Mouse (Mus musculus): ENCODE data around the gene Plxna3. TPM values are rescaled to one million over a fixed set of nuclear protein-coding genes. Genes with fewer than 3 reads are reported as not detected.

Plxna3 gene
- 48.6 and 51.8 TPM in 2 replicates for polyA plus RNA-seq (2016; fragmentation: Nextera tagmentation; extraction: Ambion mirVana)

GRCm38 (mm10) chrX:74328725-74329161 lies at the start of gene Plxna3:
Plxna3 (plus strand) TSS chrX:74329066.
- peaks cover 28% of the 10 kb centered on the region for H3K4me1 ChIP-seq
- H3K4me2 ChIP-seq (replicated peaks) = peak within 1 kb of the TSS; percentile 59
- H3K9ac ChIP-seq = peak within 1 kb of the TSS; percentile 64
- H3K36me3 ChIP-seq = peaks cover 16% of the 10 kb centered on the region; the same call in 1 of the 2 replicates
- no peaks in the 10 kb centered on the region for H3K9me3 ChIP-seq (replicated peaks)
- 16% methylated on average over 26 of the region's 30 CpGs for WGBS
- peak within 1 kb of the TSS; percentile 53 for H3K4me3 ChIP-seq
- peak; percentile 94 for ATAC-seq (ENCODE audit: low FRiP score)
- H3K27me3 ChIP-seq = no peaks in the 10 kb centered on the region
- H3K27ac ChIP-seq = peak within 1 kb of the TSS; percentile 87

- peak overlapping the region; percentile 70 for H3K9ac ChIP-seq
- ATAC-seq (ENCODE audit: low FRiP score) = no peak; the same call in none of the 2 replicates
- H3K4me3 ChIP-seq = peak overlapping the region; percentile 57
- WGBS = 23% methylated on average over 14 of the region's 14 CpGs
- peak overlapping the region; percentile 67 for H3K4me2 ChIP-seq (replicated peaks)
- no peaks in the 10 kb centered on the region for H3K27me3 ChIP-seq
- H3K9me3 ChIP-seq (replicated peaks) = no peaks in the 10 kb centered on the region
- H3K36me3 ChIP-seq = no peaks in the 10 kb centered on the region
- peaks cover 12% of the 10 kb centered on the region for H3K4me1 ChIP-seq
- no peak overlapping the region for H3K27ac ChIP-seq
Observed at GRCm38 (mm10) chrX:74281041-74281731, 47.7 kb upstream of the Plxna3 start.

GRCm38 (mm10) chrX:74281732-74282394 lies 47.0 kb upstream of the Plxna3 start, which contains the start of the genes Taz and Dnase1l1:
Taz (plus strand) TSS chrX:74281912.
Dnase1l1 (minus strand) TSS chrX:74282337.
- peak within 1 kb of the TSS; percentile 67 for H3K4me2 ChIP-seq (replicated peaks)
- H3K9ac ChIP-seq = peak within 1 kb of the TSS; percentile 70
- peak within 1 kb of the TSS; percentile 70 for H3K27ac ChIP-seq
- peak; percentile 65 for ATAC-seq (ENCODE audit: low FRiP score)
- peak within 1 kb of the TSS; percentile 57 for H3K4me3 ChIP-seq
- H3K9me3 ChIP-seq (replicated peaks) = no peaks in the 10 kb centered on the region
- no peaks in the 10 kb centered on the region for H3K27me3 ChIP-seq
- 19% methylated on average over 16 of the region's 16 CpGs for WGBS
- H3K36me3 ChIP-seq = no peaks in the 10 kb centered on the region
- H3K4me1 ChIP-seq = peaks cover 12% of the 10 kb centered on the region

- peak; percentile 82 for ATAC-seq (ENCODE audit: low FRiP score)
- Histone ChIP-seq H3K27me3 (no peaks in the 10 kb centered on the region), H3K9me3 (replicated peaks) (no peaks in the 10 kb centered on the region), H3K4me3 (peak overlapping the region; percentile 57), H3K27ac (peak overlapping the region; percentile 70), H3K9ac (peak overlapping the region; percentile 70), H3K36me3 (no peaks in the 10 kb centered on the region), H3K4me2 (replicated peaks) (peak overlapping the region; percentile 67), H3K4me1 (peaks cover 12% of the 10 kb centered on the region)
- 29% methylated on average over 39 of the region's 39 CpGs for WGBS
Observed at GRCm38 (mm10) chrX:74282395-74283091, 46.3 kb upstream of the Plxna3 start.

GRCm38 (mm10) chrX:74283092-74283437 lies 45.8 kb upstream of the Plxna3 start:
- H3K4me1 ChIP-seq = peaks cover 12% of the 10 kb centered on the region
- H3K9ac ChIP-seq = peak overlapping the region; percentile 70
- no peaks in the 10 kb centered on the region for H3K36me3 ChIP-seq
- ATAC-seq (ENCODE audit: low FRiP score) = peak; percentile 44
- peak overlapping the region; percentile 70; the same call in 1 of the 2 replicates for H3K27ac ChIP-seq
- WGBS = 35% methylated on average over 5 of the region's 5 CpGs
- no peaks in the 10 kb centered on the region for H3K27me3 ChIP-seq
- peak overlapping the region; percentile 57 for H3K4me3 ChIP-seq
- no peaks in the 10 kb centered on the region for H3K9me3 ChIP-seq (replicated peaks)
- H3K4me2 ChIP-seq (replicated peaks) = peak overlapping the region; percentile 67

- no peaks in the 10 kb centered on the region for H3K27me3 ChIP-seq
- no peak overlapping the region for H3K27ac ChIP-seq
- H3K9ac ChIP-seq = no peak overlapping the region
- H3K4me3 ChIP-seq = no peak overlapping the region
- H3K4me2 ChIP-seq (replicated peaks) = no peak overlapping the region
- peaks cover 3% of the 10 kb centered on the region; the same call in 1 of the 2 replicates for H3K4me1 ChIP-seq
- no peak for ATAC-seq (ENCODE audit: low FRiP score)
- H3K9me3 ChIP-seq (replicated peaks) = no peaks in the 10 kb centered on the region
- H3K36me3 ChIP-seq = 0 out of 2 replicates have a peak, but pooled peaks cover 4% of the 10 kb centered on the region
- 76% methylated on average over 4 of the region's 4 CpGs for WGBS
Observed at GRCm38 (mm10) chrX:74293431-74293830, 35.4 kb upstream of the Plxna3 start.

GRCm38 (mm10) chrX:74296538-74297448 lies 32.1 kb upstream of the Plxna3 start, which contains the start of gene Atp6ap1:
Atp6ap1 (plus strand) TSS chrX:74297097.
- H3K4me3 ChIP-seq = peak within 1 kb of the TSS; percentile 58
- peak; percentile 99 for ATAC-seq (ENCODE audit: low FRiP score)
- peak within 1 kb of the TSS; percentile 75 for H3K27ac ChIP-seq
- peaks cover 3% of the 10 kb centered on the region; the same call in 1 of the 2 replicates for H3K4me1 ChIP-seq
- 18% methylated on average over 37 of the region's 37 CpGs for WGBS
- H3K9ac ChIP-seq = peak within 1 kb of the TSS; percentile 73
- peak within 1 kb of the TSS; percentile 63 for H3K4me2 ChIP-seq (replicated peaks)
- no peaks in the 10 kb centered on the region for H3K27me3 ChIP-seq
- peaks cover 13% of the 10 kb centered on the region; the same call in 1 of the 2 replicates for H3K36me3 ChIP-seq
- no peaks in the 10 kb centered on the region for H3K9me3 ChIP-seq (replicated peaks)

- 0 out of 2 replicates have a peak overlapping the region, but pooled peaks have one; percentile 22 for H3K4me2 ChIP-seq (replicated peaks)
- H3K9me3 ChIP-seq (replicated peaks) = no peaks in the 10 kb centered on the region
- H3K27ac ChIP-seq = no peak overlapping the region
- H3K36me3 ChIP-seq = peaks cover 26% of the 10 kb centered on the region
- no peak overlapping the region for H3K4me3 ChIP-seq
- WGBS = 95% methylated on average over 1 of the region's 1 CpGs
- H3K27me3 ChIP-seq = no peaks in the 10 kb centered on the region
- H3K4me1 ChIP-seq = peaks cover 3% of the 10 kb centered on the region; the same call in 1 of the 2 replicates
- no peak for ATAC-seq (ENCODE audit: low FRiP score)
- H3K9ac ChIP-seq = no peak overlapping the region
Observed at GRCm38 (mm10) chrX:74298348-74298747, 30.5 kb upstream of the Plxna3 start.

- H3K4me1 ChIP-seq = peaks cover 3% of the 10 kb centered on the region; the same call in 1 of the 2 replicates
- no peak for ATAC-seq (ENCODE audit: low FRiP score)
- H3K36me3 ChIP-seq = peaks cover 32% of the 10 kb centered on the region
- H3K9ac ChIP-seq = no peak overlapping the region
- WGBS = 84% methylated on average over 3 of the region's 3 CpGs
- no peak overlapping the region for H3K4me2 ChIP-seq (replicated peaks)
- H3K9me3 ChIP-seq (replicated peaks) = no peaks in the 10 kb centered on the region
- no peaks in the 10 kb centered on the region for H3K27me3 ChIP-seq
- no peak overlapping the region for H3K4me3 ChIP-seq
- H3K27ac ChIP-seq = no peak overlapping the region
Observed at GRCm38 (mm10) chrX:74299721-74300120, 29.1 kb upstream of the Plxna3 start.

- Histone ChIP-seq H3K36me3 (peaks cover 60% of the 10 kb centered on the region), H3K4me2 (replicated peaks) (peak within 1 kb of the TSS; percentile 73), H3K4me1 (peaks cover 9% of the 10 kb centered on the region), H3K9ac (peak within 1 kb of the TSS; percentile 74), H3K4me3 (peak within 1 kb of the TSS; percentile 56), H3K27me3 (no peaks in the 10 kb centered on the region), H3K9me3 (replicated peaks) (no peaks in the 10 kb centered on the region), H3K27ac (peak within 1 kb of the TSS; percentile 92)
- peak; percentile 80 for ATAC-seq (ENCODE audit: low FRiP score)
- 15% methylated on average over 41 of the region's 41 CpGs for WGBS
Observed at GRCm38 (mm10) chrX:74304867-74305700, 23.8 kb upstream of the Plxna3 start, which contains the start of gene Gdi1. Gdi1 (plus strand) TSS chrX:74304998.

All from hindbrain, embryonic 12.5 days (tissue).